Mouse (Mus musculus) hindbrain, embryonic 14.5 days (tissue): ENCODE data around the gene Hspa4l. TPM values are rescaled to one million over a fixed set of nuclear protein-coding genes. Genes with fewer than 3 reads are reported as not detected.
A peak's percentile ranks its signal among the peaks of the same experiment; 100 is the strongest.

ENCODE experiments used
- ATAC-seq: fragments of 200-750 bp; cut with Nextera tagmentation; 2 replicates; pipeline ENCODE4 v1.8.0; 2017; ENCODE audit warnings: moderate number of reproducible peaks, mild to moderate bottlenecking, moderate TSS enrichment, moderate library complexity; ENCODE audit not compliant: low FRiP score
- DNase-seq: peaks from one replicate; pipeline ENCODE4 v3.0.0-alpha.2; 2015; ENCODE audit warnings: low spot score
- H3K27ac ChIP-seq: fragments of 300-500 bp; sonication (generic); 2 replicates; pipeline ENCODE4 v1.5.1; 2014; ENCODE audit warnings: mild to moderate bottlenecking, moderate library complexity
- H3K27me3 ChIP-seq: fragments of 300-500 bp; sonication (generic); 2 replicates; pipeline ENCODE4 v1.6.1; 2014; ENCODE audit warnings: mild to moderate bottlenecking, low read length, mixed read lengths; ENCODE audit not compliant: control insufficient read depth, insufficient read depth
- H3K36me3 ChIP-seq: fragments of 300-500 bp; sonication (generic); replicated peaks from 2 replicates; pipeline ENCODE4 v1.6.1; 2014; ENCODE audit not compliant: control insufficient read depth, insufficient read depth
- H3K4me1 ChIP-seq: fragments of 300-500 bp; sonication (generic); replicated peaks from 2 replicates; pipeline ENCODE4 v1.6.1; 2014; ENCODE audit warnings: antibody characterized with exemption, low read length, mixed read lengths; ENCODE audit not compliant: control insufficient read depth, insufficient read depth
- H3K4me2 ChIP-seq: fragments of 300-500 bp; sonication (generic); replicated peaks from 2 replicates; pipeline ENCODE4 v1.6.1; 2014; ENCODE audit warnings: mild to moderate bottlenecking, moderate library complexity
- H3K4me3 ChIP-seq: fragments of 300-500 bp; sonication (generic); replicated peaks from 2 replicates; pipeline ENCODE4 v1.5.1; 2014; ENCODE audit warnings: mild to moderate bottlenecking, low read length
- H3K9ac ChIP-seq: fragments of 300-500 bp; sonication (generic); 2 replicates; pipeline ENCODE4 v1.6.1; 2014
- H3K9me3 ChIP-seq: fragments of 300-500 bp; sonication (generic); 2 replicates; pipeline ENCODE4 v1.6.1; 2016; ENCODE audit warnings: low read length; ENCODE audit not compliant: control insufficient read depth
- WGBS: fragments of 180-500 bp; shearing (Covaris S2); extraction: QIAGEN DNeasy Blood & Tissue Kit; methylation state at CpG from one replicate; pipeline ENCODE4 v1.1.7; 2014; 5-methylcytosine and 5-hydroxymethylcytosine counted together
- polyA plus RNA-seq: library from polyadenylated mRNA; unstranded; fragments of >200 nt; fragmentation: Nextera tagmentation; extraction: Ambion mirVana; gene quantifications from 2 replicates; pipeline ENCODE4 v1.2.1, GENCODE M21; 2014

Gene Hspa4l
- polyA plus RNA-seq, 1 experiment from 2014 or later: 56.0 TPM

DNA sequence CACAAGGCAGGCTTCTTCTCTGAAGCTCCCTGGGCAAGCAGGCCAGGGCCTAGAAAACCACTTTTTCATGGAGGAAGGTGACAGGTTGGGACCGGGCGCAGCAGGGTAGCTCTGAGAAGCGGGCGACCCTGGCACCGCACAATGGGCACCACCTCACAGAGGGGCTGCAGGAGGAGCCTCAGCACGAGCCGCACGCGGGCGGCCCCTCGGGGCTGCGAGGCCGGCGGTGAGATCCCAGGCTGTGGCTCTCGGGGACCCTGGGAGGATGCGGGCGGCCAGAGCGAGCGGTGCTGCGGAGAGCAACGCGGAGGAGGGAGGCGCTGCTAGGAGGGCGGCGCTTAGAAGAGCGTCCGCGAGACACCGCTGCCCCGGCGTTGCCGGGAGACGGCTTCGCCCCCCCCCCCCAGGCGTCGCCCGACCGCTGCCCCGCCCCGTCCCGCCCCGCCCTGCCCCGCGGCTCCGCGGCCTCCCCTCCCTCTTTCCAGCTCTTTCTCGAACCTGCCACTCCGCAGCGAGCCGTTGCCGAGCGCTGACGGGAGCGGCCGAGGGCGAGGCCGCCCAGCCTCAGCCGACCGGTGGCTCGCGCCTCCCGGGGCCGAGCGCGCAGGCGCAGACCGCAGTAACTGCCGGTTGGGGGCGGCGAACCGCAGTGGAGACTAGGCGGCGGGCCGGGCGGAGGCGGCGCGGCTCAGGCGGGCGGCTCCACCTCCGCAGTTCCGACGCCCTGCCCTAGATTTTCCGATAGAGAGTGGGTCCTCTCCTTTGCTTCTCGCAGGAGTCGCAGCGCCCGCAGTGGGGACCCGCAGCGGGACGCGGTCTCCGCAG lies 753 bp downstream of the Hspa4l start:
- Histone ChIP-seq H3K9me3 (no peaks in the 10 kb centered on the region), H3K9ac (peak overlapping the region; percentile 87), H3K4me3 (peak overlapping the region; percentile 81), H3K4me1 (peaks cover 16% of the 10 kb centered on the region), H3K4me2 (peak overlapping the region; percentile 64), H3K36me3 (no peaks in the 10 kb centered on the region), H3K27ac (peak overlapping the region; percentile 91), H3K27me3 (no peaks in the 10 kb centered on the region)
- ATAC-seq (peak; percentile 95), DNase-seq (peak; percentile 93)
- under 1% methylated on average over 71 of the region's 93 CpGs for WGBS

- no peaks in the 10 kb centered on the region for H3K9me3 ChIP-seq
- whole genome bisulfite sequencing: under 1% methylated on average over 37 of the region's 37 CpGs
- no peak for ATAC-seq
- H3K27me3 ChIP-seq: no peaks in the 10 kb centered on the region
- H3K9ac ChIP-seq: peak overlapping the region; percentile 87
- peaks cover 5% of the 10 kb centered on the region; the same call in 1 of the 2 replicates for H3K36me3 ChIP-seq
- DNase-seq: peak; percentile 54
- peaks cover 16% of the 10 kb centered on the region for H3K4me1 ChIP-seq
- H3K4me3 ChIP-seq: peak overlapping the region; percentile 81
- H3K4me2 ChIP-seq: peak overlapping the region; percentile 64
- H3K27ac ChIP-seq: peak overlapping the region; percentile 91
These were observed 1.6 kb downstream of the Hspa4l start for GRCm38 (mm10) chr3:40745661-40746547.

DNA sequence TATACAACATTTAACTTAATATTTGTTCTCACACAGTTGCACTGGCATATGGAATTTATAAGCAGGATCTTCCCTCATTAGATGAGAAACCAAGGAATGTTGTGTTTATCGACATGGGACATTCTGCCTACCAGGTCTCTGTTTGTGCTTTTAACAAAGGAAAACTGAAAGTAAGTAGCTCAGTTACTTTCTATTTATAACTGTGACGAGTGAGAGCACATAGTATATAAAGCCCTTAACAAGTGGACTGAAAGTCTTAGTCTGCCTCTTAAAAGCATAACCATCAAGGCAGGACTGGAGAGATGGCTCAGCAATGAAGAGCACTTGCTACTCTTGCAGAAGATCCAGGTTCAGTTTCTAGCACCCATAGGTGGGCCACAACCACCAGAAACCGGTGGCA lies 16.5 kb downstream of the Hspa4l start:
- no peaks in the 10 kb centered on the region for H3K27me3 ChIP-seq
- no peak overlapping the region for H3K27ac ChIP-seq
- H3K4me2 ChIP-seq: no peak overlapping the region
- no peak overlapping the region for H3K4me3 ChIP-seq
- ATAC-seq: no peak
- no peak overlapping the region for H3K9ac ChIP-seq
- 94% methylated on average over 3 of the region's 3 CpGs for whole genome bisulfite sequencing
- no peaks in the 10 kb centered on the region for H3K4me1 ChIP-seq
- peaks cover 74% of the 10 kb centered on the region for H3K36me3 ChIP-seq
- H3K9me3 ChIP-seq: no peaks in the 10 kb centered on the region
- DNase-seq: no peak

DNA sequence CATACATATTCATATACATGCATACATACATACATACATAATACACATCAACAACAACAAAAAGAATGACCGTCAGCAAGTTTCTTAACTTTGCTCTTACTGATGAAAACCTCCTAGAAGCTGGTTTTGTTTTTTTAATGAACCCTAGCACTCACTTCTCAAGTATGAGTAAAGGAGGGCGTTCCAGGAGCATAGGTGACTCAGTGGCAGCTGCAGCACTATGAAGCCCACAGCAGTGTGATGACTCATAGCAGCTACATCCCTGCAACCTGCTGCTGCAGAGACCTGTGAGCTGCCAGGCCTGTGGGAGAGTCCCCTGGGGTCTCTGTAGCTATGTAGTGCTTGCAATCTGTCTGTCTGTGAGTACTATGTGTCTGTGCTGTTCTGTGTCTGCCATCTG lies 17.0 kb downstream of the Hspa4l start:
- Histone ChIP-seq H3K4me2 (no peak overlapping the region), H3K4me1 (no peaks in the 10 kb centered on the region), H3K9me3 (no peaks in the 10 kb centered on the region), H3K27me3 (no peaks in the 10 kb centered on the region), H3K4me3 (no peak overlapping the region), H3K27ac (no peak overlapping the region), H3K36me3 (peaks cover 73% of the 10 kb centered on the region), H3K9ac (no peak overlapping the region)
- 93% methylated on average over 2 of the region's 2 CpGs for WGBS
- ATAC-seq (no peak), DNase-seq (no peak)

- Histone ChIP-seq H3K4me3 (no peak overlapping the region), H3K36me3 (peaks cover 37% of the 10 kb centered on the region), H3K9me3 (no peaks in the 10 kb centered on the region), H3K9ac (no peak overlapping the region), H3K4me2 (no peak overlapping the region), H3K27me3 (no peaks in the 10 kb centered on the region), H3K4me1 (no peaks in the 10 kb centered on the region), H3K27ac (no peak overlapping the region)
- no peak for ATAC-seq
- no peak for DNase-seq
- 92% methylated on average over 2 of the region's 2 CpGs for WGBS
These were observed 49.5 kb downstream of the Hspa4l start for GRCm38 (mm10) chr3:40793783-40794182.

GRCm38 (mm10) chr3:40798054-40798453 lies 53.8 kb downstream of the Hspa4l start:
- no peak overlapping the region for H3K27ac ChIP-seq
- H3K9ac ChIP-seq: no peak overlapping the region

GRCm38 (mm10) chr3:40798500-40798899 lies 54.2 kb downstream of the Hspa4l start:
- Histone ChIP-seq H3K9ac (no peak overlapping the region), H3K4me3 (no peak overlapping the region), H3K9me3 (no peaks in the 10 kb centered on the region), H3K4me1 (peaks cover 6% of the 10 kb centered on the region; the same call in 1 of the 2 replicates), H3K27ac (no peak overlapping the region), H3K4me2 (no peak overlapping the region), H3K36me3 (peaks cover 10% of the 10 kb centered on the region; the same call in 1 of the 2 replicates), H3K27me3 (no peaks in the 10 kb centered on the region)
- no peak for ATAC-seq
- peak; percentile 44 for DNase-seq
- WGBS: 38% methylated on average over 7 of the region's 7 CpGs

More at GRCm38 (mm10) chr3:40798054-40798453, 53.8 kb downstream of the Hspa4l start:
- DNase-seq (no peak), ATAC-seq (no peak)
- Histone ChIP-seq H3K4me1 (peaks cover 6% of the 10 kb centered on the region; the same call in 1 of the 2 replicates), H3K4me2 (no peak overlapping the region), H3K9me3 (no peaks in the 10 kb centered on the region), H3K27me3 (no peaks in the 10 kb centered on the region), H3K36me3 (peaks cover 14% of the 10 kb centered on the region; the same call in 1 of the 2 replicates), H3K4me3 (no peak overlapping the region)
- WGBS: 83% methylated on average over 1 of the region's 1 CpGs

GRCm38 (mm10) chr3:40799530-40800372 lies 55.5 kb downstream of the Hspa4l start, which contains the start of gene Plk4:
Plk4 (plus strand) TSS chr3:40800019.
- Histone ChIP-seq H3K27ac (peak within 1 kb of the TSS; percentile 48), H3K9me3 (no peaks in the 10 kb centered on the region), H3K4me1 (peaks cover 6% of the 10 kb centered on the region; the same call in 1 of the 2 replicates), H3K9ac (peak within 1 kb of the TSS; percentile 77), H3K36me3 (peaks cover 9% of the 10 kb centered on the region; the same call in 1 of the 2 replicates), H3K4me3 (peak within 1 kb of the TSS; percentile 91), H3K27me3 (no peaks in the 10 kb centered on the region), H3K4me2 (peak within 1 kb of the TSS; percentile 95)
- DNase-seq: peak; percentile 98
- peak; percentile 96 for ATAC-seq
- WGBS: 1% methylated on average over 66 of the region's 66 CpGs
